Mouse (Mus musculus) liver, postnatal 0 days (tissue): ENCODE data around the gene Nupl1. TPM values are rescaled to one million over a fixed set of nuclear protein-coding genes. Genes with fewer than 3 reads are reported as not detected.
A peak's percentile ranks its signal among the peaks of the same experiment; 100 is the strongest.

Experiments used
- ATAC-seq: fragments of 200-750 bp; cut with Nextera tagmentation; 2 replicates; pipeline ENCODE4 v1.8.0; 2017; ENCODE audit warnings: mild to moderate bottlenecking, moderate library complexity
- DNase-seq: peaks from one replicate; pipeline ENCODE4 v3.0.0-alpha.2; 2016
- H3K27ac ChIP-seq: fragments of 300-500 bp; sonication (generic); 2 replicates; pipeline ENCODE4 v1.5.1; 2014; ENCODE audit warnings: antibody characterized with exemption, moderate library complexity, mild to moderate bottlenecking, low read depth
- H3K27me3 ChIP-seq: fragments of 300-500 bp; sonication (generic); 2 replicates; pipeline ENCODE4 v1.6.1; 2014; ENCODE audit warnings: low read length, control low read depth, mixed read lengths; ENCODE audit not compliant: insufficient read depth
- H3K36me3 ChIP-seq: fragments of 300-500 bp; sonication (generic); replicated peaks from 2 replicates; pipeline ENCODE4 v1.6.1; 2014; ENCODE audit warnings: mild to moderate bottlenecking, control low read depth, low read length, moderate library complexity, mixed read lengths; ENCODE audit not compliant: insufficient read depth
- H3K4me1 ChIP-seq: fragments of 300-500 bp; sonication (generic); 2 replicates; pipeline ENCODE4 v1.6.1; 2014; ENCODE audit warnings: antibody characterized with exemption, mild to moderate bottlenecking, control low read depth; ENCODE audit not compliant: insufficient read depth
- H3K4me2 ChIP-seq: fragments of 300-500 bp; sonication (generic); 2 replicates; pipeline ENCODE4 v1.6.1; 2014; ENCODE audit warnings: low read depth, mild to moderate bottlenecking, low read length, moderate library complexity, mixed read lengths
- H3K4me3 ChIP-seq: fragments of 300-500 bp; sonication (generic); 2 replicates; pipeline ENCODE4 v1.5.1; 2014; ENCODE audit warnings: low read depth, low read length
- H3K9ac ChIP-seq: fragments of 300-500 bp; sonication (generic); replicated peaks from 2 replicates; pipeline ENCODE4 v1.6.1; 2014; ENCODE audit warnings: mild to moderate bottlenecking, moderate library complexity
- H3K9me3 ChIP-seq: fragments of 300-500 bp; sonication (generic); 2 replicates; pipeline ENCODE4 v1.6.1; 2016; ENCODE audit warnings: mild to moderate bottlenecking, control low read depth, low read length, mixed read lengths
- CTCF ChIP-seq: sonication (generic); IDR thresholded peaks from 2 replicates; pipeline ENCODE4 v1.5.1; 2016; ENCODE audit warnings: antibody characterized with exemption, low read depth
- EP300 ChIP-seq: IDR thresholded peaks from 2 replicates; pipeline ENCODE4 v1.6.1; 2016; ENCODE audit warnings: antibody characterized with exemption, low read depth, mild to moderate bottlenecking
- WGBS: fragments of 180-500 bp; shearing (Covaris S2); extraction: QIAGEN DNeasy Blood & Tissue Kit; methylation state at CpG from one replicate; pipeline ENCODE4 v1.1.7; 2014; ENCODE audit not compliant: insufficient replicate concordance; 5-methylcytosine and 5-hydroxymethylcytosine counted together
- polyA plus RNA-seq: library from polyadenylated mRNA; unstranded; fragments of >200 nt; fragmentation: Nextera tagmentation; extraction: Ambion mirVana; gene quantifications from 2 replicates; pipeline ENCODE4 v1.2.1, GENCODE M21; 2015

Nupl1 gene
- polyA plus RNA-seq, 1 experiment from 2014 or later: not detected

GRCm38 (mm10) chr14:60176469-60176890, 74.8 kb downstream of the Nupl1 start:
- DNase-seq: no peak
- Histone ChIP-seq H3K4me1 (peaks cover 21% of the 10 kb centered on the region), H3K36me3 (no peaks in the 10 kb centered on the region), H3K9ac (peak overlapping the region; percentile 60), H3K4me2 (peak overlapping the region; percentile 81), H3K27ac (peak overlapping the region; percentile 84), H3K27me3 (peaks cover 5% of the 10 kb centered on the region; the same call in 1 of the 2 replicates), H3K4me3 (peak overlapping the region; percentile 71), H3K9me3 (no peaks in the 10 kb centered on the region)
- peak; percentile 47 for ATAC-seq
- TF ChIP-seq CTCF (no peak), EP300 (no peak)
- WGBS: 16% methylated on average over 9 of the region's 9 CpGs

DNA sequence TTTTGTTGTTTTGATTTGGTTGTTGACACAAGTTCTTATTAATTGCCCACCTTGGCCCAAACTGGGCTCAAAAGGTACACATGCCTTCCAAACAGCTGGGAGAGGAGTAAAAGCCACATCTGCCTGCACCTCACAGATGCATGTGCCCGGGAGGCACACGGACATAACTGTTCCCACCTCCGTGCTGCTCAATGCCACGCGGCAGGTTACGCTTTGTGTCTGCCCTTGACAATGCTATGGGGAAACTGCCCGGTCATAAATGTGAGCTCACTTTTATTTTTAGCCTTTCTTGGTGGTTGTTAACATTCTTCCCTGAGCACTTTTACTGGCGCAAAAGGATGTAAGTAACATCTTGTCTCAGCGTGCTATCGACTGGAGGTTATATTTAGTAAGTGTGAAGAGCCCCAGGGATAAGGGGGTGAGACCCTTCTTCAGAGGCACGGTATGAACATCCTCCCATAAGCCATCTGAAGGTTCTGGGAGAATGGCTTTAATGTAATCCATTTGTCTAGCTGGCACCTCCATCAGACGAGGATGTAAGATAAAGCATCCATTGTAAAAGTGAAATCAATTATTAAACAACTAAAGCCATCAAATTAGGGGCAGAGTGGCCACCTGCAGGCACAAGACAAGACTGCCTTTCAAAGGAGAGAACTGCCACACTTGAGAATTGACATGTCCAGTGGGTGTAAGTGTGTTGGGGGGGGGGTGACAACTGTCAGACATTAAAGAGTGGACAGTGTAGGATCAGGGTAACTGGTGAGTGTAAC, 78.8 kb downstream of the Nupl1 start:
- Histone ChIP-seq H3K4me2 (no peak overlapping the region), H3K4me1 (peaks cover 11% of the 10 kb centered on the region; the same call in 1 of the 2 replicates), H3K9ac (no peak overlapping the region), H3K36me3 (no peaks in the 10 kb centered on the region), H3K9me3 (no peaks in the 10 kb centered on the region), H3K27me3 (peaks cover 5% of the 10 kb centered on the region; the same call in 1 of the 2 replicates), H3K27ac (no peak overlapping the region), H3K4me3 (no peak overlapping the region)
- no peak for ATAC-seq
- WGBS: 64% methylated on average over 12 of the region's 12 CpGs
- TF ChIP-seq CTCF (no peak), EP300 (no peak)
- DNase-seq: no peak

DNA sequence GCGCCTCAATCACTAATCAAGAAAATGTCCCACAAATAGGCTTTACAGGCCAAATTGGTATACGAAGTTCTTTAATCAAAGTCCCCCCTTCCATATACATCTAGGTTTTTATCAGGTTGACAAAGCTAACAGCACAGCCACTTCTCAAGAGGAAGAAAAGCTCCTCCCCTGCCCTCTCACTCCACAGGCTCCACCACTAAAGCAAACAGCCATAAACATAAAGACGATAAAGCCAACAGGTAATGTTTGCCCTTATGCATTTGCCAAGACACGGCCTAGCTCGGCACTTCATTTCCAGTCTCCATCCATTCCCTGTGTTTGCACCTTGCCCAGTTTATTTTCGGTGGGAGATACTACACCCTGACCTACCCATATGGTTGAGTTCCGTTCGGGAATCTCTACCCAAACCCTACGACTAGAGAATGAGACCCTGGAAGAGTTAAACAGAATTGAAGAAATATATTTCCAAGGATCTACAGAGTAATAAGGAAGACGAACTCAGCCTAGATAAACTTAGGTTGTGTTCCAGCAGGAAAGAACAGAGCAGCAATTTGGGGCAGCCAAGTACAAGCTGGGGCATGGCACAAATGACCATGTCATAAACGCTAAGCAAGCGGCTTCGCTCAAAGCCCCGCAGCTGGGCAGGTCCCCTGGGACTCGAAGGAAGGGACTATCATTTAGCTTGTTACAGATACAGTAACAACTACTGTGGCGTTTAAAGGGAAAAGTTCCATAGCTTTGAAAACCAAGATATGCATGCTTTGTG, 80.2 kb downstream of the Nupl1 start:
- Histone ChIP-seq H3K27ac (no peak overlapping the region), H3K4me2 (no peak overlapping the region), H3K9ac (no peak overlapping the region), H3K4me1 (peaks cover 9% of the 10 kb centered on the region; the same call in 1 of the 2 replicates), H3K9me3 (no peaks in the 10 kb centered on the region), H3K27me3 (no peaks in the 10 kb centered on the region), H3K4me3 (no peak overlapping the region), H3K36me3 (no peaks in the 10 kb centered on the region)
- no peak for DNase-seq
- no peak for ATAC-seq
- no peak for TF ChIP-seq CTCF
- no peak for TF ChIP-seq EP300
- WGBS: 71% methylated on average over 16 of the region's 16 CpGs

DNA sequence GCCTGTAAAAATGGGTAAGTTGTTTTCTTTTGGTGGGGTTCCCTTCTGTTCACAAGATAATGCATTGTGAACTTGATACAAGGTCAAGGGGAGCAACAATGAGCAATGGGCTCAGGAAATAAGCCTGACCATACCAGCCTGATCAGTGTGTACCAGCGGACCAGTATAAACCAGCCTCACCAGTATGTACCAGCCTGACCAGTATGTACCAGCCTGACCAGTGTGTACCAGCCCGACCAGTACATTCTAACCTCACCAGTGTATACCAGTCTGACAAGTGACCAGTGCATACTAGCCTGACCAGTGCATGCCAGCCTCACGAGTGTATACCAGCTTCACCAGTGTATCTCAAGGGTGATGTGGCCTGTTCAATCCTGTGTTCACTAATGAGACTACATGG, 87.9 kb downstream of the Nupl1 start:
- no peak for TF ChIP-seq CTCF
- TF ChIP-seq EP300: no peak
- no peak overlapping the region for H3K9ac ChIP-seq
- no peaks in the 10 kb centered on the region for H3K36me3 ChIP-seq
- H3K4me1 ChIP-seq: no peaks in the 10 kb centered on the region
- no peaks in the 10 kb centered on the region for H3K9me3 ChIP-seq
- WGBS: 77% methylated on average over 3 of the region's 3 CpGs
- H3K4me2 ChIP-seq: no peak overlapping the region
- no peak for DNase-seq
- H3K4me3 ChIP-seq: no peak overlapping the region
- H3K27ac ChIP-seq: no peak overlapping the region
- H3K27me3 ChIP-seq: no peaks in the 10 kb centered on the region
- ATAC-seq: no peak

- Histone ChIP-seq H3K27me3 (no peaks in the 10 kb centered on the region), H3K4me3 (no peak overlapping the region), H3K36me3 (no peaks in the 10 kb centered on the region), H3K4me2 (no peak overlapping the region), H3K9me3 (no peaks in the 10 kb centered on the region), H3K27ac (no peak overlapping the region), H3K9ac (no peak overlapping the region), H3K4me1 (no peaks in the 10 kb centered on the region; the same call in 1 of the 2 replicates)
- TF ChIP-seq CTCF: no peak
- no peak for TF ChIP-seq EP300
- DNase-seq (no peak), ATAC-seq (no peak)
- WGBS: 68% methylated on average over 11 of the region's 11 CpGs
Observed at GRCm38 (mm10) chr14:60152373-60152772, 98.9 kb downstream of the Nupl1 start.

DNA sequence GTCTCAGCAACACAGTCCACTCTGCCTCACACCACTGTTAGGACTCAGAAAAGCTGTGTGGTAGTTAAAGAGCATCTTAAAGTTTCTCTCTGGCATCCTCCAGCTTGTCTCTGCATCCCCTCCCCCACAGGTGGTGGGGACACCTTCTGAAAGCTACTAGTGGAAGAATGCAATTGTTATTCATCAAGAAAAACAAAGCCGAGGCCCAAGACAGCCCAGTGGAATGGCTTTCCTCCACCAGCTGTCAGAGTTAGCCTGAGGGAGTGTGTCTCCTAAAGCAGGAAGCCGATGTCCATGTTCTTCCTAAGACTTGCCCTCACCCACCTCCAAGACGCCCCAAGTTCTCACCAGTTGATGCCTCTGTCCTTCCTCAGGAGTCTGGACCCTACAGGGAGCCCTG, 102.3 kb downstream of the Nupl1 start:
- Histone ChIP-seq H3K4me3 (no peak overlapping the region), H3K36me3 (no peaks in the 10 kb centered on the region), H3K4me1 (no peaks in the 10 kb centered on the region; the same call in 1 of the 2 replicates), H3K27me3 (no peaks in the 10 kb centered on the region), H3K27ac (no peak overlapping the region), H3K9me3 (no peaks in the 10 kb centered on the region), H3K4me2 (no peak overlapping the region), H3K9ac (no peak overlapping the region)
- 47% methylated on average over 3 of the region's 3 CpGs for WGBS
- TF ChIP-seq CTCF (no peak), EP300 (no peak)
- DNase-seq (no peak), ATAC-seq (no peak)
